Mouse (Mus musculus) hindbrain, embryonic 12.5 days (tissue): ENCODE measurements around the gene Napb. TPM values are rescaled to one million over a fixed set of nuclear protein-coding genes. Genes with fewer than 3 reads are reported as not detected.
"Not testable (repeated sequence)": the region's sequence is repeated elsewhere in the genome, so short reads cannot be mapped to it uniquely, and the experiment has no call there.

ENCODE experiments used
- ATAC-seq: fragments of 200-750 bp; cut with Nextera tagmentation; 2 replicates; pipeline ENCODE4 v1.8.0; 2017; ENCODE audit warnings: moderate TSS enrichment; ENCODE audit not compliant: low FRiP score
- H3K27ac ChIP-seq: fragments of 300-500 bp; sonication (generic); 2 replicates; pipeline ENCODE4 v1.5.1; 2016; ENCODE audit warnings: mild to moderate bottlenecking
- H3K27me3 ChIP-seq: fragments of 300-500 bp; sonication (generic); 2 replicates; pipeline ENCODE4 v1.6.1; 2016; ENCODE audit warnings: mild to moderate bottlenecking
- H3K36me3 ChIP-seq: fragments of 300-500 bp; sonication (generic); 2 replicates; pipeline ENCODE4 v1.6.1; 2016; ENCODE audit warnings: mild to moderate bottlenecking
- H3K4me1 ChIP-seq: fragments of 300-500 bp; sonication (generic); 2 replicates; pipeline ENCODE4 v1.6.1; 2016
- H3K4me2 ChIP-seq: fragments of 300-500 bp; sonication (generic); replicated peaks from 2 replicates; pipeline ENCODE4 v1.6.1; 2016; ENCODE audit warnings: mild to moderate bottlenecking
- H3K4me3 ChIP-seq: fragments of 300-500 bp; sonication (generic); 2 replicates; pipeline ENCODE4 v1.5.1; 2016; ENCODE audit warnings: mild to moderate bottlenecking
- H3K9ac ChIP-seq: fragments of 300-500 bp; sonication (generic); 2 replicates; pipeline ENCODE4 v1.6.1; 2016; ENCODE audit warnings: mild to moderate bottlenecking, moderate library complexity
- H3K9me3 ChIP-seq: fragments of 300-500 bp; sonication (generic); replicated peaks from 2 replicates; pipeline ENCODE4 v1.6.1; 2016; ENCODE audit warnings: mild to moderate bottlenecking
- WGBS: fragments of 180-500 bp; shearing (Covaris S2); methylation state at CpG from one replicate; pipeline ENCODE4 v1.1.7; 2016; 5-methylcytosine and 5-hydroxymethylcytosine counted together
- polyA plus RNA-seq: library from polyadenylated mRNA; unstranded; fragments of >200 nt; fragmentation: Nextera tagmentation; extraction: Ambion mirVana; gene quantifications from 2 replicates; pipeline ENCODE4 v1.2.1, GENCODE M21; 2016

Gene Napb
- 25.6 and 30.6 TPM in 2 replicates for polyA plus RNA-seq

DNA sequence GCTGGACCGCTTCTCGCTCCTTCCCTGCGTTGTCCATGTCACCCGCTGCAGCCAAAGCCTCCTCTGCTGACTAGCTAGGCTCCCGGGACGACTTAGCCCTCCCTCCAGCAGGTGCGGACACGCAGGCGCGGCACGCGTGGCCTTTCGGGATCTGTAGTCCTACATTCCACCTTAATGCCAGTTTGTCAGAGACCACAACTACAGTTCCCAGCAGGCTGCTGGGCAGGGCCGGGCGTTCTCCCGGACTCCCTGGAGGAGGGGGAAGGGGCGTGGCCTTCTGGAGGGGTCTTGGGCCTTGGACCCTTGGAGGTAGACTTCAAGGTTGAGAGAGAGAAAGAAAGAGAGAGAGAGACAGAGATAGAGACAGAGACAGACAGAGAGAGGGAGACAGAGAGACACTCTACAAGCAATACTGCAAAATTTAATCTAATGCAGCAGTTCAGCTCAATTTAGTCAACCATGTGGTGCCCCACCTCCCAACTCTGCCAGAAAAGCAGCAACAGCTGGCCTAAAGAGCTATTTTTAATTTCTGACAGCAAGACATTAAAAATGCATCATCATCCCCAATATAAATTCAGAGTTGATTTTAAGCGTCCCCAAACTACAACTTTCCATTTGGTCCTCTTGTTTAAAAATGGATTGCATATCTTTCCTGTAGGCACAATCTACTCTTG, at the start of gene Napb:
Napb (minus strand) TSS at position 141 of the 674 bp plus-strand sequence.
- H3K9me3 ChIP-seq, result 0 out of 2 replicates have a peak, but pooled peaks cover 8% of the 10 kb centered on the region
- H3K9ac ChIP-seq, result peak within 1 kb of the TSS; percentile 74
- peak within 1 kb of the TSS; percentile 65 for H3K4me3 ChIP-seq
- no peaks in the 10 kb centered on the region for H3K36me3 ChIP-seq
- H3K27me3 ChIP-seq, result no peaks in the 10 kb centered on the region
- peak; percentile 100 for ATAC-seq
- 4% methylated on average over 18 of the region's 18 CpGs for WGBS
- peaks cover 11% of the 10 kb centered on the region; the same call in 1 of the 2 replicates for H3K4me1 ChIP-seq
- H3K27ac ChIP-seq, result peak within 1 kb of the TSS; percentile 24; the same call in 1 of the 2 replicates
- peak within 1 kb of the TSS; percentile 79 for H3K4me2 ChIP-seq

DNA sequence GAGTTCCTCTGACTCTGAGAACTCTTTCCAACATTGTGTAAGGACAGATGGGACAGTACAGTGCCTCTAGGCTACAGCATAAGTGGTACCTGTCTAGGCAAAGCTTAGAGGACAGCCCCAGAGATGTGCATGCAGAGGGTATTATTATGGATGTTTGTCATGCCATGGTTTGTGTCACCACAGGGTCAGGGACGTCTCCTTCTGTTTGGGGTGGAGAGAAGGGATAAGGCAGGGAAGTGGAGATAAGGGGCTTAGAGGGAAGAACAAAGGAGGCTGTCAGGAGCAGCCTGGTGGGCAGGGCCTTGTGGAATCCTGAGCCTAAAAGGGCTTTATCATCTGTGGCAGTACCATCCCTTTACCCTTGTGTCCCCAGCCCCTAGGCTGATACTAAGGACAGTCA, 49.4 kb upstream of the Napb start, which contains the start of gene 8030411F24Rik:
8030411F24Rik (plus strand) TSS at position 301 of the 400 bp plus-strand sequence.
- Histone ChIP-seq H3K4me2 (no peak within 1 kb of the TSS), H3K36me3 (no peaks in the 10 kb centered on the region), H3K9me3 (no peaks in the 10 kb centered on the region), H3K4me3 (no peak within 1 kb of the TSS), H3K4me1 (no peaks in the 10 kb centered on the region), H3K9ac (no peak within 1 kb of the TSS), H3K27ac (no peak within 1 kb of the TSS), H3K27me3 (no peaks in the 10 kb centered on the region)
- no peak for ATAC-seq
- WGBS, result 10% methylated on average over 1 of the region's 1 CpGs

DNA sequence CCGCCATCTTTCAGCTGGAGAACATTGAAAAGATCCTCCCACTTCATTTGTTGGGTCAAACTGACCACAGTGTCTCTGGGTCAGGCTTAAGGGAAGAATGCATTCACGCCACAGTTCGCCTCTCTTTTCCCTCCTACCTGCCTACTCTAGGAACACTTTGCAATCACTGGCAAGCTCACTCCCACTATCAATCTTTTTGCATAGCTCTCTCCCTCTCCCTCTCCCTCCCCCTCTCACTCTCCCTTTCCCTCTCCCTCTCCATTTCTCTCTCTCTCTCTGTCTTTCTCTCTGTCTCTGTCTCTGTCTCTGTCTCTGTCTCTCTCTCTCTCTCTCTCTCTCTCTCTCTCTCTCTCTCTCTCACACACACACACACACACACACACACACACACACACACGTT, 39.1 kb upstream of the Napb start, which contains the start of gene Cst11:
Cst11 (minus strand) TSS at position 101 of the 400 bp plus-strand sequence.
- WGBS, result 88% methylated on average over 4 of the region's 4 CpGs
- ATAC-seq, H3K4me3 ChIP-seq: not testable (repeated sequence)

DNA sequence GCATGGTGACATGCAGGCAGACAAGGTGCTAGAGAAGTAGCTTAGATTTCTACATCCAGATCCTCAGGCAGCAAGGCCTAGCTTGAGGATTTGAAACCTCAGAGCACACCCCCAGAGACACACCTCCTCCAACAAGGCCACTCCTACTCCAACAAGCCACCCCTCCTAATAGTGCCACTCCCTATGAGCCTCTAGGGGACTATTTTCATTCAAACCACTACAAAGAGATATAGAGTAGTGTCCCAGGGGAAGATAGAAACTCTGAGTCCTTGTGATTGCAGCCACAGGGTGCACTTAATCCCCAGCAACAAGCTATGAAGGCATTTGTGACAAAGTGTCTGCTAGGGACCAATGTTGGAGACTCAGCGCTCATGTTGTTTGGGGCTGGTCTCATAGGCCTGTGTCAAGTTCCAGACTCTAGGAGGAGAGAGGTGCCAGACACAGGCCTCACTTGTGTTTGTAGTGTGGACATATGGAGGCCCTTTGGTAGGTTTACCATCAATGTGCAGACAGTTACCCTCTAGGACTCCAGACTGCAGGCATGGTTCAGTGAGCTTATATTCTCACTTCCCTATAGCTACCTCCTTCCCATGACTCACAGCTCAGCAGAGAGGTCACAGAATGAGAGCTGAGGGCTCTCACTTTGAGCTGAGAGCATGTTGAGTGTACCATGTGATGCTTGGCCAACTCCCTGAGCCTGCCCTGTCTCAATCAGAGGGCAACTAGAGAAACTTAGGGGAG, 31.6 kb upstream of the Napb start:
- no peak overlapping the region for H3K4me3 ChIP-seq
- no peaks in the 10 kb centered on the region for H3K36me3 ChIP-seq
- H3K27ac ChIP-seq, result no peak overlapping the region
- H3K4me2 ChIP-seq, result no peak overlapping the region
- 95% methylated on average over 1 of the region's 1 CpGs for WGBS
- no peak for ATAC-seq
- no peaks in the 10 kb centered on the region for H3K27me3 ChIP-seq
- H3K9ac ChIP-seq, result no peak overlapping the region
- H3K9me3 ChIP-seq, result no peaks in the 10 kb centered on the region
- H3K4me1 ChIP-seq, result no peaks in the 10 kb centered on the region

More for the DNA sequence above, 39.1 kb upstream of the Napb start, which contains the start of gene Cst11:
- H3K27me3 ChIP-seq, H3K9ac ChIP-seq, H3K9me3 ChIP-seq, H3K27ac ChIP-seq, H3K4me1 ChIP-seq, H3K36me3 ChIP-seq, H3K4me2 ChIP-seq: not testable (repeated sequence)

DNA sequence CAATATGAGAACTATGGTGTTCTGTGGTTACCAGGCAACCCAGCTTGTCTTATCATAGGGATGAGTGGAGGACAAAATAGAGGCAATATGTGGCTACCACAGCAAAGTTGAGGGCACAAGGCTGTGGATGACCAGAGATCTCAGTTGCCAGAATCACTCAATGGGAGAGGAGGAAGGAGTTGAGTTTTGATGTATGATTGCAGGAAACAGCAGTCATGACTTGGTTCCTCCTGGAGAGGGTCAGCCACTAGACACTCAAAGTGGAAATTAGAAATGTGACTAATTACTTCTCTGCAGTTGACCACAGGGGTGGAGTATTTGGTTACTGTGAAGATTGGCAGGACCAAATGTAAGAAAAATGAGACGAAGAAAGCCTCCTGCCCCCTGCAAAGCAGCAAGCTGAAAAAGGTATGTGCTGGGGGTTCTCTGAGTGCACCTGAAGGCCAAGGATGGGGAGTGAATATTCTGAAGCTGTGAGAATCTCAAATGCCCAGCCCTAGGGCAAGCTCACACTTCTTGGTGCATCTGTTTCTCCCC, 22.1 kb upstream of the Napb start:
- Histone ChIP-seq H3K9ac (no peak overlapping the region), H3K36me3 (no peaks in the 10 kb centered on the region), H3K4me2 (no peak overlapping the region), H3K27me3 (no peaks in the 10 kb centered on the region; the same call in 1 of the 2 replicates), H3K9me3 (no peaks in the 10 kb centered on the region), H3K27ac (no peak overlapping the region), H3K4me3 (no peak overlapping the region), H3K4me1 (no peaks in the 10 kb centered on the region)
- no peak for ATAC-seq
- WGBS, result 80% methylated on average over 1 of the region's 1 CpGs

DNA sequence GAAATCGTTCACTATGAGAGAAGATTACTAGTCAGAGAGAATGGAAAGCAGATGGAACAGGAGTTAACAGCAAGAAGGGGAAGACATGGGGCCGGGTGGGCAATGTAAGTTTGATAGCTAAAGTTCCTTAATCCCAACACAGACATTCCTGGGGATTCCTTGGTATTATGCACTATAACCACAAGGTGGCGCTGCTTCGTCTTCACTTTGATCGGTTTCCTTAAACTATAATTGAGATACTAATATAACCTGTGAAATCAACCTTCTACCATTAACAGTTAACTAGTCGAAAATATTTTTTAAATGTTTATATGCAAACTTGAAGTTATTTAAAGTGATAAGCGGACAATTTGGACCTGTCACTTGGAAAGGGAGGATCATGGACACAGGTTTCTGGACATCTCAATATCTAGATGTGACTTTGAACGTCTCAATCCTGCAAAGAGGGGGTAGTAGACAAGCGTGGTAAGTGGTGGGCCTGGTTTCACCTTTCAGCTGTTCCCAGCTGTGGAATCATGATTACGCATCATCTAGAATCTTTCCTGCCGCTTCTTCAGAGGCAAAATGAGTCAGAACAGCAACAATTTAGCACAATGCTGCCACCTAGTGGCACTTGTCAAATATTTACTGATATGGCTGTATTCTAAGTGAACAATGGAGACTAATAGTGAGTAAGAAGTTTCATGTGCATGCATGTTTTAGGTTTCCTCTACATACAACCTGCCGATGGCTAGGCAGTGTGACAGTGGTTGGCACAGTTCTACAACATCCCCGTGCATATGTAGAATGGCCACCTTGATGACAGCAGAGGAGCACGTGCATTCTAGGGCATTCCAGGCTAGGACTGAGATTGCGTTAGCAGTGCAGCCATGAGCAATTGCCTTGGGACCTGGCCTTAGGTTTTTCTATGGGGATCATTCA, 19.9 kb upstream of the Napb start:
- Histone ChIP-seq H3K9me3 (no peaks in the 10 kb centered on the region), H3K9ac (no peak overlapping the region), H3K4me1 (no peaks in the 10 kb centered on the region), H3K4me3 (peak overlapping the region; percentile 29), H3K27ac (no peak overlapping the region), H3K27me3 (no peaks in the 10 kb centered on the region; the same call in 1 of the 2 replicates), H3K36me3 (no peaks in the 10 kb centered on the region), H3K4me2 (peak overlapping the region; percentile 52)
- peak; percentile 85 for ATAC-seq
- WGBS, result 17% methylated on average over 15 of the region's 15 CpGs

DNA sequence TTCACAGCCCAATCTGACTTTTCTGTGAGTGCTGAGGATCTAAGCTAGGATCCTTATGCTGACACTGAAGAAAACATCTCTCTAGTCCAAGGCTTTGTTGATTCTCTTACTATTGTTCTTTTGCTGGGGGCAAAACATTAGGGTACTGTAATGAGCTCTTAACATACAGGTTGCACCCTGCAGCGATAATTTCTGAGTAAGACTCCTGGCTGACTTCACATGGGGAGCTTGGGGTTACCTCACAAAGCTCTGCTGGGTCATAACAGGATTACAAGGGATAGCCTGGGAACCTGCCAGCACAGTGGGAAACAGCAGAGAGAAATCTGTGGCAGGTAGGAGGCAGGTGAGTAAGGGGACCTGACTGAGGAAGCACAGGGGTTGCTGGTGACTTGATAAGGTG, 17.8 kb upstream of the Napb start, which contains the start of gene Cstl1:
Cstl1 (plus strand) TSS at position 301 of the 400 bp plus-strand sequence.
- Histone ChIP-seq H3K9me3 (no peaks in the 10 kb centered on the region), H3K27me3 (no peaks in the 10 kb centered on the region; the same call in 1 of the 2 replicates), H3K4me3 (no peak within 1 kb of the TSS), H3K9ac (no peak within 1 kb of the TSS), H3K4me2 (no peak within 1 kb of the TSS), H3K27ac (no peak within 1 kb of the TSS), H3K36me3 (no peaks in the 10 kb centered on the region), H3K4me1 (no peaks in the 10 kb centered on the region)
- ATAC-seq, result no peak
- 84% methylated on average over 1 of the region's 1 CpGs for WGBS

DNA sequence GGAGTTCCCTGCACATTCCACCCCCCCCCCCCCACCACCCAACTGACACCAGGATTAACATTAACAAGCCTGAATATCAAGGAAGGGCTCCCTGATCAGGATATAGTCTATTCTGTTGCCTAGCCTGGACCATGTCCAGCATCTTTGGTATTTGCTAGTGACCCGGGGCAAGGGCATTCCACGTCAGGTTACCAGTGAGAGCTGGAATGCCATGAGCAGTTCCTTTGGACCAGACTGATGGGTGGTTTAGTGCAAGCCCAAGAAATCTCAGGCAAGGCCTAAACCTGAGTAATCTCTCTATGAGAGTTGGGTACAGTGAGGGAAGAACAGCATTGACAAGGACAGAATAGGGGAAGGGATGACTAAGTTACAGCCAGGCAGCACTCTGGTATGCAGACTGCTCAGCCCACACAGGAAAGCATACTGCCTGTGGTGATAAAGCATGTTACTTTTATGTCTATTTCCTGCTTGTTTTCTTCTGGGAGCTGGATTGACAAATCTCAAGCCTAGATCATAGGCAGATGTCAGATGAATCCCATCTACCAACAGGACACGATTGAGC, 11.7 kb upstream of the Napb start:
- Histone ChIP-seq H3K9ac (no peak overlapping the region), H3K4me2 (no peak overlapping the region), H3K9me3 (no peaks in the 10 kb centered on the region), H3K4me1 (no peaks in the 10 kb centered on the region), H3K36me3 (no peaks in the 10 kb centered on the region), H3K27ac (no peak overlapping the region), H3K4me3 (no peak overlapping the region), H3K27me3 (no peaks in the 10 kb centered on the region)
- WGBS, result 88% methylated on average over 3 of the region's 3 CpGs
- ATAC-seq, result no peak

DNA sequence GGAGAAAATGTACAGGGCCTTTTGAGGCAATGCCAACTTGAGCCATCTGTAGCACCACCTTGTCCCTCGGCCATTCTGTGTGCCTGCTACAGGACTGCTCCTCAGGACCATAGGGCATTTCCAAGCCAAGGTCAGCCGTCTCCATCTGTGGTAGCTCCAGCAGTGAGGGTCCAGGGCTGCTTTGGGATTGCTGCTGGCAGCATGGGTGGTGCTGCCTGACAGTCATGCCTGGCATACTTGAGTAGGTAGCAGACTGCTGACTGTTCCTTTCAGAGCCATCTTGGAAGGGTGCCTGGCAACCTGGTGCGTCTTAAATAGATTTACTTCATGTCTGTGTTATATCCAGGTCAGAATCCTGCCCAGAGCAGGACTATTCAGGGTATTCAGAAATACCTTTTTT, 10.7 kb upstream of the Napb start:
- no peaks in the 10 kb centered on the region for H3K9me3 ChIP-seq
- H3K27me3 ChIP-seq, result no peaks in the 10 kb centered on the region
- ATAC-seq, result no peak
- no peak overlapping the region for H3K4me3 ChIP-seq
- H3K4me1 ChIP-seq, result no peaks in the 10 kb centered on the region
- no peak overlapping the region for H3K9ac ChIP-seq
- no peak overlapping the region for H3K4me2 ChIP-seq
- H3K27ac ChIP-seq, result no peak overlapping the region
- H3K36me3 ChIP-seq, result no peaks in the 10 kb centered on the region
- 79% methylated on average over 3 of the region's 3 CpGs for WGBS

DNA sequence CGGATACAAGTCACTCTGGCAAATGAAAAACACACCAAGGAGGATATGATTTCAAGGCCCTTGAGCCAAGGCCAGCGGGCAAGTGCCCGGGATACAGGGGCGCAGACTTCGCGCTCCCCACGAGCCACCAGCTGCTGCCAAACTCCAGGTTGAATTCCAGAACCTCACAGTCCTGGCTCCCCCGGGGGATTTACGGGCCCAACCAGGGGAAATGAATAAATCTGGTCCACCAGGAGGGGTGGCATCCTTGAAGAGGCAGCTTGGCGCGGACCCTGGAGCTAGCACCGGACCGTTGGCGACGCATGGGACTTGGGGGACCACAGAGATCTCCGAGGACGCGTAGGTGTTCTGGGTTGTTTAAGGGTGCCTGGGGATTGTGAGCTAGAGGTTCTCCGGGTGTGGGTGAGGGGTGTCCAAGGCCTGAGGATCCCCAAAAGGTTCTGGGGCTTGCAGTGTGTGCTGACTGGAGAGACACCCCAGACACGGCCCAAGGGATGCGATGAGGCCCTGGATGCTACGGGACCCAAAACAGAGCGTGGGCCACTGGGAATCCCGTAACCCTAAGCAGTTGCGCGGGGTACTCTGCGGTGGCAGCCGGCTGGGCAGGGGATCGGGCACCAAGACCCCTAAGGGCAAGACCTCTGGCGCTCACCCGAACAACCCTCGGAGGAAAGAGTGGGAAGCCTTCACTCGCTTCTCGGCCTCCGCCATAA, 497 bp downstream of the Napb start:
- ATAC-seq, result peak; percentile 86

More for the DNA sequence above, 497 bp downstream of the Napb start:
- Histone ChIP-seq H3K36me3 (no peaks in the 10 kb centered on the region), H3K4me2 (peak overlapping the region; percentile 79), H3K9ac (peak overlapping the region; percentile 74), H3K4me1 (peaks cover 11% of the 10 kb centered on the region; the same call in 1 of the 2 replicates), H3K27me3 (no peaks in the 10 kb centered on the region), H3K9me3 (0 out of 2 replicates have a peak, but pooled peaks cover 8% of the 10 kb centered on the region), H3K4me3 (peak overlapping the region; percentile 65), H3K27ac (peak overlapping the region; percentile 24; the same call in 1 of the 2 replicates)
- WGBS, result 2% methylated on average over 35 of the region's 35 CpGs
